Mouse (Mus musculus) layer of hippocampus, postnatal 14 days (tissue): ENCODE results near the gene Kcnrg. TPM values are rescaled to one million over a fixed set of nuclear protein-coding genes. Genes with fewer than 3 reads are reported as not detected.
"Not testable (repeated sequence)": the region's sequence is repeated elsewhere in the genome, so short reads cannot be mapped to it uniquely, and the experiment has no call there.

Experiments used
- DNase-seq, 2 experiments: peaks; one replicate each; pipeline ENCODE4 v3.0.0; 2021 to 2022; ENCODE audit warnings: low spot score in 2 of 2, mixed read lengths in 1 of 2
- long read RNA-seq, 2 experiments: library from polyadenylated mRNA; stranded (forward); transcript quantifications; one replicate each; pipeline ENCODE4 v2.0.0; 2021
- total RNA-seq, 2 experiments: library from RNA; stranded (reverse); gene quantifications; 2 replicates each; pipeline ENCODE4 v1.2.3; 2021

Gene Kcnrg
- total RNA-seq, result 1 to 10 TPM; 1.0 to 1.3 TPM
- long read RNA-seq, experiment 1, partial matches to known transcripts, result 0 of 1 reads
- long read RNA-seq, experiment 1, other reads (novel, unspliced or antisense), result 0 of 1 reads
- long read RNA-seq, experiment 2, result 0 reads

DNA sequence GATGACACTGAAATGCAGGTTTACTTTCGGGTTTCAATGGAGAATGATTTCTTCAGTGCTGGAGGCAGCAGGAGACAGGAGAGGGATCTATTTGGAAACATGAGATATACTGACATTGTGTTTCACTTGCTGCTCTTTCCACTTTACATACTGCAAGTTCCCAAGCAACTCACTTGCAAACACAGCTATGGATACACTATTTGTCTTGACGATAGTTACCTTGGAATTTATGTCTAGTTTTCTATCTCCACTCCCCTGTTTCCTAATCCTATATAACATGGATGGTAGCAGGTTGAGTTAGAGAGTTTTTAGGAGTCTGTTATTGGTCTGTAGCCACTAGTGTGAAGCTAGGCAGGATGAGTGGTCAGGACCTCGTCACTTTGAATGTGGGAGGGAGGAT, at the start of gene Kcnrg:
Gene Kcnrg (plus strand): TSS at position 301 of the 400 bp plus-strand sequence.
- no peak for DNase-seq

GRCm38 (mm10) chr14:61558901-61559300, 48.4 kb upstream of the Kcnrg start:
- no peak for DNase-seq

GRCm38 (mm10) chr14:61559856-61560255, 47.4 kb upstream of the Kcnrg start:
- DNase-seq, result no peak

- DNase-seq, result not testable (repeated sequence)
Observed at GRCm38 (mm10) chr14:61566211-61566610, 41.0 kb upstream of the Kcnrg start.

GRCm38 (mm10) chr14:61569344-61569743, 37.9 kb upstream of the Kcnrg start:
- no peak for DNase-seq

- peak; percentile 76 to 85 for DNase-seq
Observed at GRCm38 (mm10) chr14:61571366-61571765, 35.9 kb upstream of the Kcnrg start.

- DNase-seq, result no peak
Observed at GRCm38 (mm10) chr14:61572131-61572530, 35.1 kb upstream of the Kcnrg start.

- no peak for DNase-seq
Observed at GRCm38 (mm10) chr14:61575066-61575465, 32.2 kb upstream of the Kcnrg start.

GRCm38 (mm10) chr14:61575941-61576340, 31.3 kb upstream of the Kcnrg start:
- no peak for DNase-seq

DNA sequence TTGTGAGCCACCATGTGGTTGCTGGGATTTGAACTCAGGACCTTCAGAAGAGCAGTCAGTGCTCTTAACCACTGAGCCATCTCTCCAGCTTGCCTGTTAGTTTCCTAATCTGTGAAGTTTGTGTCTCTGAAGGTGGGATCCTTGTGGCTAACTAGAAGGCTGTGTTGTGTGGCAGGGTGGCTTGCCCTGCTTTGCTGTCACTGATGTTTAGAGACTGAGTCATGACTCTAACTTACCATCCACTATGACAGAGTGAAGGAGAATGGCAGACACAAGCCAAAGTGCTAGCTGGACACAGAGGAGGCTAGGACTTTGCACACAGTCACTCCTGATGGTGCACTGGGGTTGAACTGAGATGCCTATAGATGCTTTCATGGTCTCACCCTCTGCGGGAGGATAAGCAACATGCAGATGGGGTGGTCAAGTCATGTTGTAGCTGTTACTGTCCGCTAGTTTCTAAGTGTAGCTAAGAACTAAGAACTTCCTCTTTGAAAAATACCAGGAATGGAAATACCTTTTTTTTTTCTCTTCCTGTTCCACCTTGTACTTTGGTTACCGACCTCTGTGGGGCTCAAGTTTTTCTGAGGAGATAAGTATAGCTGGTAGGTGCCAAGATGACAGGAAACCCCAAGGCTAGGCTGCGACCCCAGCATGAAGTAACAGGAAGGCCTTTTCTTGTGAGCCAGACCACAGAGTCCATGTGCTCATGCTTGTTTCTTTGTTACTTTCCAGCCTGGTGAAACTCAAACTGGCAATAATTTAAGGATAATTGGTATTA, 17.8 kb upstream of the Kcnrg start:
- no peak for DNase-seq

DNA sequence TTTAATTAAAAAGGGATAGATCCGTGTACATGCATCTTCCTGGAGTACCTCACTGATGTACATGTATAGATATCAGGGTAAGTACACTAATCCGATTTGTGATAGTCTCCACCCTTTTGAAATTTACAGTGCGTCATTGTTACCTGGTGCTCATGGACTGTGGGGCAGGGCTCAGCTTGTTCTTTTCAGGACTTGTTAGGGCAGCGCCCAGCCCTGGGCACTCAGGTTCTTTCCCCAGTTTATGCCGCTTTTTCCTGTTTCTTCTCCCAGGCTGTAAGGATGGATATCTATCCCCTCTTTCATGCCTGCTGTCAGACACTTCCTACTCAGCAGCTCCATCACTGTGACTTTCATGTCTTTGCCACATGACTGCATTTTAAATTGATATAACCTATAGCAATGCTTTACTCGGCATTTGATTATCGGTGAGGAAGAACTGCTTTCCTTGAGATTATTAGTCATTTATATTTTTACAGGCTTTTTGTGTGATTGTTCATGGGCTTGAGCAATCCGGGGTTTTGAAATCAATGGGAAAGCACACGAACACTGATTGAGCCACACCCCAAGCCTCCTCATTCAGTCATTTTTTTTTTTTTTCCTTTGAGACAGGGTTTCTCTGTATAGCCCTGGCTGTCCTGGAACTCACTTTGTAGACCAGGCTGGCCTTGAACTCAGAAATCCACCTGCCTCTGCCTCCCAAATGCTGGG, 10.4 kb upstream of the Kcnrg start:
- DNase-seq, result no peak

DNA sequence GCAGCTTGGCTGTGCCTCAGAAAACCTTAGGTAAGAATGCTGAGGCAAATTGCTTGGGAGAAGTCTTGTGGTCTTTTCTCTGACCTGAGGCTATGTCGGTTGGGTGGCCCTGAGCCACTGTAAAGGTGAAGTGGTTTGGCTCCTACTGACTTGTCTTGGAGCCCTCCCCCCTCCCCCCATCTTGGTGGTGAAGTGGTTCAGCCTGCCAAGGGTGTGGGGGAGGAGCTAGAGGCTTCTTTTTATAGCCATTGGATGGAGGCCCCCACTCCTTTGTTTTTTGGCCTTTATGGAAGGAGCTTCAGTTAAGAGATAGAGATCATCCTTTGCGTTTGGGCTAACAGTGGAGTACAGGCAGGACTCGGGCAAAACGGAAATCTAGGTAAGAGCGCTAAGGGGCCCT, 9.3 kb upstream of the Kcnrg start, which contains the start of gene Trim13:
Gene Trim13 (plus strand): TSS at position 280 of the 400 bp plus-strand sequence.
- DNase-seq, result no peak

- peak; percentile 79 to 89 for DNase-seq
Observed at GRCm38 (mm10) chr14:61599057-61599806, 8.0 kb upstream of the Kcnrg start.

- DNase-seq, result no peak
Observed at GRCm38 (mm10) chr14:61601348-61601747, 5.9 kb upstream of the Kcnrg start.

GRCm38 (mm10) chr14:61603069-61603755, 4.0 kb upstream of the Kcnrg start:
- no peak for DNase-seq

GRCm38 (mm10) chr14:61604081-61604480, 3.2 kb upstream of the Kcnrg start:
- no peak for DNase-seq

- not testable (repeated sequence) for DNase-seq
Observed at GRCm38 (mm10) chr14:61606088-61606487, 1.2 kb upstream of the Kcnrg start.

GRCm38 (mm10) chr14:61611766-61612165, 4.5 kb downstream of the Kcnrg start:
- DNase-seq, result no peak

- DNase-seq, result no peak
Observed at GRCm38 (mm10) chr14:61613319-61613718, 6.1 kb downstream of the Kcnrg start.

GRCm38 (mm10) chr14:61620371-61620770, 13.1 kb downstream of the Kcnrg start:
- DNase-seq, result no peak

GRCm38 (mm10) chr14:61635969-61636368, 28.7 kb downstream of the Kcnrg start:
- DNase-seq, result no peak
